Mouse (Mus musculus): Measurements from ENCODE around the gene Ush1g.

Ush1g gene

DNA sequence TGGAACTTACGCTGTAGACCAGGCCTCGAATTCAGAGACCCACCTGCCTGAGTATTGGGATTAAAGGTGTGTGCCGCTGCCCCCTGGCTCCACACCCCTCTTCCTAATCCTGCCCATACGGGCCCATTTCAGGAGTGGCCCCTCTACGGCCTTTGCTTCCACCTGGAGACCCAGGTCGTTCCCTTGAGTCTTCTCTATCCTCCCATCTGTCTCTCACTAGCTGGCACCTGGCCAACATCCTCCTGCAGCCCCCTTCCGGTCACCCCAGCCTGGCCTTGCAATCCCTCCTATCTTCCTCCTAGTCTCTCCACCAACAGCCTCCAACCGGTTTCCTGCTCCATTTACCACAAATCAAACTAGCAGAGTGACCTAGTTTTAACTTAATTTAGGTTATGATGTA, 32.0 kb downstream of the Ush1g start:
- DNase-seq (ENCODE audit: low spot score in 2 of 2): no peak

DNA sequence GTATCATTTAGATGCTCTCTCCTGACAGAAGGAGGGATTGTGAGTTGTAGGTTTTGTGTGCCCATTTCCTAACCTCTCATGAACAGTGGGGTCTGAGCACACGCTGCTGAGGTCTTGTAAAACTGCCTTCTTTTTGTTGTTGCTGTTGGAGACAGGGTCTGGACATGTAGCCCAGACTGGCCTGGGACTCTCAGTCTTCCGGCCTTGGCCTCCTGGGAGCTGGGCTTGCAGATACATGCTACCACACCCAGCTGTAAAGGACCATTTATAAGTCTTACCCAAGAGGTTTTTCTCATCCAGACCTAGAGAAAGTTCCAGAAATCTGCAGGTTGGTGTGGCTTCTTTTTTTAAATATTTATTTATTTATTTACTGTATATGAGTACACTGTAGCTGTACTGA, 33.5 kb downstream of the Ush1g start:
- no peak for DNase-seq (ENCODE audit: low spot score in 2 of 2)

DNA sequence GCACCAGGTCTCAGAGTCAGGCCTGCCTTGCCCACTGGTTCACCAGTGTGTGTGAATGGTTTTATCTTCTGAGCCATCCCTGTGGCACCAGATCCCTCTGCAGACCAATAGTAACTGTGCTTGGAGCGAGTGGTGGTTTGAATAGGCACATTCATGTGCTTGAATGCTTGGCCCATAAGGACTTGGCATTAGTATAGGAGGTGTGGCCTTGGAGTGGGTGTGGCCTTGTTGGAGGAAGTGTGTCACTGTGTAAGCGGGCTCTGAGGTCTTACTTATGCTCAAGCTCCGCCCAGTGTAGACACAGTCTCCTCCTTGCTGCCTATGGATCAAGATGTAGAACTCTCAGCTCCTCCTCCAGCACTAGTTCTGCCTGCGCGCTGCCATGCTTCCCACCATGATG, 34.5 kb downstream of the Ush1g start:
- no peak for DNase-seq (ENCODE audit: low spot score in 2 of 2)

DNA sequence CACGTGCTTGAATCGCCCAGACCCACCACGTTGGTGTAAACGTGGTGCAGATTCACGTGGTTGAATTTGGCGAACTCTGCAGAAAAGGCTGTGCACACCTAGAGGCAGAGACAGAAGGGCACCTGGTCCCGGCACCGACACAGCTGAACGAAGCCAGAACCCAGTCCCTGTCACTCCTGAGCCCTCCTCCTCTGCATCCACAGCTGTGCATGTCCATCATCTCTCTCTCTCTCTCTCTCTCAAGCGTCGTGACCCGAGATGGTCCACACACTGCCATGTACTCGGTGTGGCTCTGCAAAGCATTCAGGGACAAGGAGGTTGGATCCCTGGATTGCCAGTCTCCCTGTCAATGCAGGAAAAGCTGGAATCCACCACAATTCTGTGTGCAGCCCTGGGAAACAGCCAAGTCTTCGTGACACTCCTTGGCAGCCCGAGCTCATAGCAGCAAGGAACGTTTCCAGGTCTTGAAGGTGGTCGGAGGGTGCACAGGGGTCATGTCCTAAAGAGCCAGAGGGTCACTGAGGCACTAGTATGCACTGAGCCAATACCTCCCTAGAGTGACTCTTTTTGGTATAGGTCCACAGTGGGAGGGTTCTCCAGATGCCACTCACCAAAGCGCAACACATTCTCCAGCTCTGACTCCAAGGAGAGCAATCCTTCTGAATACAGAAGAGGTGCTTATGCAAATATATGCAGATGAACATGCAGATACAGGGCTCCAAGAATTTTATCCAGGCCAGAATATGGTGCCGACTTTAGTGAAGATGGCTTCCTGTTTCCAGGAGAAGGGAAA, 35.4 kb downstream of the Ush1g start:
- DNase-seq (ENCODE audit: low spot score in 2 of 2): no peak

DNA sequence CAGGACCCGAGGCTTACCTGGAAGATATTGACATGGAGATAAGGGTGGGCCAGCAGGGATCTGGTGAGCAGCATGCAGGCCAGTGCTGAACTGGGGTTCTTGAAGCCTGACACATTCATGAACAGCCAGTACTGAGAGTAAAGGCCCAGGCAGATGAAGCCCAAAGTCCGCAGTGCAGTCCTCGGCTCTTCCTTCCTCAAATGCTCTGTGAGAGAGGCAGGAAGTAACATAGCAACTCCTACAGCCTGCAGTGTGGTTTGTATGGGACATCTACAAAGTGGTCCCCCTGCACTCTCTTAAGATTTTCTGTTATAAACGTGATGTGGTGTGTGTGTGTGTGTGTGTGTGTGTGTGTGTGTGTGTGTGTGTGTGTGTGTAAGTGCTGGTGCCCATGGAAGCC, 36.6 kb downstream of the Ush1g start:
- DNase-seq (ENCODE audit: low spot score in 2 of 2): no peak

DNA sequence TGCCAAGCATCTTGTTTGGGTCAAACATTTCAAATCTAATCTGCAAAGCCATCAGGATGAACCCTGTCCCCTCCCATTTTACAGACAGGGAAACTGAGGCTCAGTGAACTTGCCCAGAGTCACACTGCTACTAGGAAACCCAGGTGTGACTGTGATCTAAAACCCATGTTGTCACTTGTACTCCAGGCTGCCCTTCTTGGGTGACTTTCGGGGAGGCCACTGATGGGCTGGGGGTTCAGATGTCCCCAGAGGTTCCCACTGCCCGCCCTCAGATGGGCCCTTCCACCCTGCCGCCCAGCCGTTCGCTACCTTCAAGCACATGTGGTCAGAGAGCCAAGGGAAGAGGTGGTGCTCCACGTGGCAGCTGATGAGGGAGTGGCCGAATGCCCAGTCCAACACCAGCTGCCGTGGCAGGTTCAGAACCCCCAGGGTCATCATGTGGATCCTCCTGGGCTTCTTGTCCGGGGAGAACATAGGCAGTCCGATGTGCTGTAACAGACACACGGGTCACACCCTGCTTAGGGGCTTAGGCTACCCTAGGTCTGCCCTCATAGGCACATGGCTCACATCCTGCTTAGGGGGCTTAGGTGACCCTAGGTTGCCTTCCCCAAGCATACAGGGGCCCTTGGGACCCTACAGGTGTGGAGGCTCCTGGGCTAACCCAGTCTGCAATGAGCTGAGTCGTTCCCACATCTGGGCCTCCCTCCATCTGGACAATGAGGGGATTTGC, 37.8 kb downstream of the Ush1g start:
- DNase-seq (ENCODE audit: low spot score in 2 of 2): no peak

DNA sequence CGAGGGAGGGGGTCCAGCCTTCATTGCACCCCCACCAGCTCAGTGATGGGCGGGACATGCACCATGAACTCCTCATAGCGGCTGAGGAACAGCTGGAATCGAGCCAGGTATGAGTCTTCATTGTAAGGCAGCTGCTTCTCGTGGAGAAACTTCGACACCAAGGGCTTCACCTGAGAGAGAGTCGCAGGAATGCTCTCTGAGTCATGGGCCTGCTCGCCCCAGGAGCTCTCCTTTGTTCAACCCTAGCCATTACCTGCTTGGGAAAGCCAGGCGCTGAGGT, 38.4 kb downstream of the Ush1g start:
- no peak for DNase-seq (ENCODE audit: low spot score in 2 of 2)

DNA sequence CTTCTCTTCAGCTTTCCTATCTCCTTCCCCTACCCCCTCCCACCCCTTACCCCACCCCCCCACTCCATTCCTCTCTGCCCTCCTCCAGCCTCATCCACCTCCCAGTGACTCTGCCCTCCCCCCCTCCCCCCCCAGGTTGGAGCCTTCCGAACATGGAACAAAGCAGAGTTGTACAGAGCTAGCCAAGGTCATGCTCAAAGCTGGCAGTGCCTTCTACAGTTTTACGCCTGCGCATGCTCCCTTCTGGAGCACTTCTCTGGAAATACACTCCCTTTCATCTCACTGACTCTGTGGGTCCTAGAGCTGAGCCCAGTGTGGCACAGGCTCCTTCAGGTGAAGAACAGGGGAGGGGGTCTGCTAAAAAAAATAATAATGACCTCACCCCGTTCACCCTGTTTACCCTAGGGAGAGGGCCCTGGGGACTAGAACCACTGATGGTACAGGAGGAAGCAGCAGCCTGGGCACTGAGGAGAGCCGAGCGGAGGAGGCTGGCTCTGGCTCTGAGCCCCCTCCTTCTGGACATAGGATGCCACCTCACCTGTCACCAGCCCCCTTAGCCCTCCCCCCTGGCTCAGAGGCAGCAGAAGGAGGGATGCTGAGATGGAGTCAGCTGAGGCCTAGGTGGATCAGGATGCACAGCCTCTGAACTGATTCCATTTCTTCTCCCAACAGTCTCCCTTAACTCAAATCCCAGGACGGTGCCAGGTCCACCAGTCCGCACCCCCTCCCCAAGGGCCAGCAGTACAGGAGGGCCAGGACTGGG, 38.9 kb downstream of the Ush1g start:
- no peak for DNase-seq (ENCODE audit: low spot score in 2 of 2)

DNA sequence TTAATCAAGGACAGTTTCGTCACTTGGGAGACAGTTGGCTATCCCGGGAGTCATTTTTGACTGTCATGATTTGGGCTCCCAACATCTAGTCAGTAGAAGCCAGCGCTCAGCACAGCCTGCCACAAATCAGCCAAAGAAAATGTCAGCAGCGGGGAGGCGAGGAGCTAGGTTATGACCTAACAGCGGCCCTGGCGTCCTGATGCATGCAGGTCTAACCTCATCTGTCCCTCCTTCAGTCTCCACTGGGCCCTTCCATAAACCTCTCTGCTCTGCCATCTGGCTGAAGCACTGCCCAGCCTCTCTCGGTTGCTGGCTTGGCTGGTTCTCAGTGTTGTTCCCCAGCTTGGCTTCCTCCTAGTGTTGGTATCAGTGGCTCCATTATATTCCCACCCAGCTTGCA, 39.5 kb downstream of the Ush1g start:
- DNase-seq (ENCODE audit: low spot score in 2 of 2): no peak

DNA sequence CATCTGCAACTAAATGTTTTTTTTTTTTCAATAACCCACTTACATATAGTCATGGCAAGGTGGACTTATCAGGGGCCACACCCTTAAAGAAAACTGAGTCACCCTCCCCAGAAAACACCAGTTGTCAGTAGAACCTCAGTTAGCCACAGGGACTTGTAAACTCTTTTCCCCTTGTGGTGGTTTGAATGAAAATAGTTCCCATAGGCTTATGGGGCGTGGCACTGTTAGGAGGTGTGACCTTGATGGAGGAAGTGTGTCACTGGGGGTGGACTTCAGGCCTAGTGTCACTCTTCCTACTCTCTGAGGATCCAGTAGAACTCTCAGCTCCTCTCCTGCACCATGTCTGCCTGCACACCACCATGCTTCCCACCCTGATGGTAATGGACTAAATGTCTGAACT, 42.1 kb downstream of the Ush1g start:
- no peak for DNase-seq (ENCODE audit: low spot score in 2 of 2)

DNA sequence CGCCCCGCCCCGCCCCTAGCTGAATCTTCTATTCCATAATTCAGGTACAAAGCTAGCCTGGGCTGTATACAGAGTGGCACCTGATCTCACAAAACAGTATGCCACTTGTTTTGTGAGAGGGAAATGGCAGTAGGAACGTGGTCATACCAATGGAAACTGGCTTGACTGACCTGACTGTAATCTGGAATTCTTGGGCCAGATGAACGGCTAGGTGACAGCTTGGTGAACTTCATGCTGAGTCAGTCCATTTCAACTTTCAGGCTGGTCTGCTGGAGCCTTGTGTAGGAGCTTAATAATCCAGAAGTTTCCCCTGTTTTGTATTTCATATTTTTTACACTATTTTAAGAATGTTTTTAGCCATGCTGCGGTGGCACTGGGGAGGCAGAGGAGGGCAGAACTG, 43.7 kb downstream of the Ush1g start:
- DNase-seq (ENCODE audit: low spot score in 2 of 2): no peak

DNA sequence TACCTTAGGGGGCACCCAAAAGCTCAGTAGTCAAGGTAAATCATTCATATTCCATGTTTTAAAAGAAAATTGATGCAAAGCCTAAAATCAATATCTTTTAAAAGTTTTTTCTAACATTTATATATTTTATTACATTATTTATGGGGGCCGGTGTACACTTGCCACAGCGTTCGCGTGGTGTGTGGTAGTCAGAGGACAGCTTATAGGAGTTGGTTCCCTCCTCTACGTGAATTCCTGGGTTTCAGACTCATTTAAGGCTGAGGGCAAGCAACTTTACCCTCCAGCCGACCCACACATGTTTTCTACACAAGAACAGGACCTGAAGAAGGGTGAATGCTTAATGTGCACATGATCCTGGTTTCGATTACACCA, 44.3 kb downstream of the Ush1g start:
- no peak for DNase-seq (ENCODE audit: low spot score in 2 of 2)

DNA sequence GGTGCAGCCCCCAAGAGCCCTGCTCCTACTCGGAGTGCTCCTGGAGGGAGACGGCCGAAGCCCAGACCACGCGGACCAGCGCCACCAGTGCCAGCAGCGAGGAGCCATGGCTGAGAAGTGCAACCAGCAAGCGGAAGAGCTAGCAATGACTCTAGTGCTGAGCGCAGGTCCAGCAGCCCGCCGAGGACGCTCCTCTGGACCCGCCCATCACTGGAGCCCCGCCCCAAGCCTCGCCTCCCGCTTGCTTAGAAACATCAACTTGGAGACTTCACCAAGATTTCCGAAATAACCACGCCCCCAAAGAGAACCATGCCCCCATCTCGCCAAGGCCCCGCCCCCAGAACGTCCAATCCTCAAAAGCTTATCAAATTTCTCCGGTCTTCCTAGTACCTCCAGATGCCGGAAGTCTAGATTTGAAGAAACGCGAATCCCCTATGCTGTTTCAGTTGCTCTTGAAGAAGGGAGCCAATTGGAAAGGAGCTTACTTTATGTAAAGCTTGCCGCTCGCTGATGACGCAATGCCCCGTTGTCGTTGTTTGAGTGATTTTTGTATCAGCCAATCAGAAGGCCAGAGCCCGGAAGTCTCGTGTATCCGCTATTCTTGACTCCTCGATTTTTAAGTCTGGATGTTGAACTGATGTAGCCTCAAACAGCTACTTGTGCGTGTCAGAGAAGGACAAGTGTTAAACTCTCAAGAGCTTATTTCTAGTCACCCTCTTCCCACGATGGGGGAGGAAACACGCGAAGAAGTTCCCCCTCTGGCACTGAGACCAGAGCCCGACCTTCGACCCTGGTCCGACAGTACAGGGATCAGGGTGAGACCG, 44.8 kb downstream of the Ush1g start, which contains the start of gene Fdxr:
Gene Fdxr (minus strand): TSS at position 271 of the 824 bp plus-strand sequence.
- DNase-seq (ENCODE audit: low spot score in 2 of 2): peak; percentile 98 to 99

DNA sequence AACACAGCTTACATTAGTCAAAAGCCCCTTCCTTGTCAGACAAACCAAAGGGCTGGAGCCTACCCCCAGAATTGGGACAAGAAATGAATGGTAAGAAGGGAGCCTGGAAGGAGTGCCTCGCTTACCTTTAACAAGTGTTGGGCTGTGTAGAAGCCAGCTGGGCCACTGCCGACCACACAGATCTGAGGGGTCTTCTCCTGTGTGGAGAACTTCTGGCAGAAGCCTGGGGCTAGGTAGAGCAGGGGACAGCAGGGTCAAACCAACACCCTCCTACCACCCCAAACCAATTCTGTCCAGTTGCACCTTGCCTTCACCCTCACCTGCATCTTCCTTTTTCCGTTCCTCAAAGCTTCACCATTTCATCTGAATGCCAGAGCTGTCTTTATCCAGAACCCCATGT, 45.9 kb downstream of the Ush1g start:
- DNase-seq (ENCODE audit: low spot score in 2 of 2): no peak

DNA sequence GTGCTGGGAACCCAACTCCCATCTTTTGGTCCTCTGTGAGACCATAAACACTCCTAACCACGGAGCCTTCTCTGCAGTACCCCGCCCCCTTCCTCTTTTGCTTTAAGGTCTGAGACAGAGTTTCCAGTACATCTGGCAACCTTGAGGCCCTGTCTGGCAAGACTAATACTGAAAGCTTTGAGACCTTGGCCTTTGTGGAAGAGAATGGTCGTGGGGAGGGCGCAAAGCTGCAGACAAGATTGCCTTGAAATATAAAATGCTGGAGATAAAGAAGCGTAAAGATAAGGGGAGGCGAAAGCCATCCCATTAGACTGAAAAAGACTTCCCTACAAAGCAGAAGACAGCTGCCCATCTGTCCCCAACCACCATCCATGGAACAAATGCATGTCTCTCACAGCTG, 46.3 kb downstream of the Ush1g start:
- no peak for DNase-seq (ENCODE audit: low spot score in 2 of 2)

DNA sequence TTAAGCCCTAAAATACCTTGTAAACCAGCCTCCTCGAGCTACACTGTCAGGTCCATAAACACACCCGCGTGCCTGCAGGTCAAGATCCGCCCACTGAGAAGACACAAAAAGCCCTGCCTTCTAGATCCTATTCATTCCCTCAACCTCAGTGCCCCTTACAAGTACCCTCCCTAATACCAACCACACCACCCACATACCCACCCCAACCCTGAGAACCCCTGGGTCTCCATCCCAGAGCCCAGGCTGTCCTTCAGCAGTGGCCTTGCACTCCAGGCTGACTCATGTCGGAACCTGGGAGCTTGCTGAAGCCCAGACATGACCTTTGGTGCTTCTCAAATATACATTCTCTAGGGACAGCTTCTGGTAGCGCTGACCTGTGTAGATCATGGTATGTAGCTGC, 47.1 kb downstream of the Ush1g start:
- no peak for DNase-seq (ENCODE audit: low spot score in 2 of 2)

DNA sequence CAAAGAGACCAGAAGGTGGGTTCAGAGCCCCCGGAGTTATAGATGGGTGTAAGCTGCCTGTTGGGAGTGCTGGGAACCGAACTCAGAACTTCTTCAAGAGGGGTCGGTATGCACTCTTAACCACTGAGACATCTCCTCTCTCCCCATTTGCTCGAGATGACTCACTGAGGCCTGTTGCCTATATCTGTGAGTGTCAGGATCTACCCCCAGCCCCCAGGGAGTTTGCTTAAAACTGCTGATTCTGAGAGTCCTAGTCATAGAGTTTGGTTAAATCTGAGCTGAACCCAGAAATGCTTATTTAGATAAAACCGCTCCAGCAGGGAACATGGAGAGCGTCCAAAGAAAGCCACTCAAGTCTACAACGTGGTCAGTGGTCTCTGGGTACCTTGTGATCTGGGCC, 47.7 kb downstream of the Ush1g start:
- no peak for DNase-seq (ENCODE audit: low spot score in 2 of 2)

DNA sequence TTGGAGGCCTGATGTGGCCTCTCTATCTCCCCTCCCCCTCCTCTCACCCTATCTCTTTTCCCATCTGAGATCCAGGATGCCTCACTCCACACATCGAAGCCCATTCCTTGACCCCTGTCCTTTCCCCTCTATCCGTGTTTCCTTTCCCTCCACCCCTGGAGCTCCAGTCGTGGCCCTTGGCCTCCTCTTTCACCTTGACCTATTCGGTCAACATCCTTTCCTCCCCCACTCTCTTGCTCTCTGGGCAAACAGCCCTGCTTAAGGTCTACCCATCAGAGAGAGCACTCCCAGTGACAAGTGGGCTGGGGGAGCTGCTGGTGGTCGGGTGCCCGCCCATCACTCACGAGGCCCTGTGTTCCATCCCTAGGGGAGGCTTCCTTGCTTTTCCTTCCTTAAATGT, 48.1 kb downstream of the Ush1g start:
- no peak for DNase-seq (ENCODE audit: low spot score in 2 of 2)

DNA sequence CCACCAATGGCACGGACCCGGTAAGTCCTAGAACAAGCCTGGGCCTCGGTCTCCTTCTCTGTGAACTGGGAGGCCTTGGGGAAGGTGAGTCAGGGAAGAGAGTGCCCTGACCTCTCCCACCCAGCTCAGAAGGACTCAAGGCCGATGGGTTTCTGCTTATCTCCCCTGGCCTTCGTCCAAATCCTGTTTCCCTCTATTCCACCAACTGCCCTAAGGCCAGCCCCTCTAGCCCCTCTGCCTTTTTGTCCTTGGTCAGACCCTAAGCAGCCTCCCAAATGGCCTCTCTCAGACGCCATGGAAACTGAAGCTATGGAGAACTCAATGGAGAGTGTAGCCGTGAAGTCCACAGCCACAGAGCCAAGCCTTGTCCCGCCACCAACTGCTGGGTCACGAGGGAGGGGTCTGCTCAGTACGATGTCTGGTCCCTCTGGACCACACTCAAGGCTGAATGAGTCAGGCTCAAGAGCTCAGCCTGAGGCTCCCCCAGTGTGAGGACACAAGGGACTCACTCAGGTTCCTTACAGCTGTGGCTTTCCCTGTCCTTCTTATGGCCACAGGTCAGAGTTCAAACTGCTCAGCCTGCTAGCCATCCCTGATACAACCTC, 48.8 kb downstream of the Ush1g start:
- DNase-seq (ENCODE audit: low spot score in 2 of 2): no peak

DNA sequence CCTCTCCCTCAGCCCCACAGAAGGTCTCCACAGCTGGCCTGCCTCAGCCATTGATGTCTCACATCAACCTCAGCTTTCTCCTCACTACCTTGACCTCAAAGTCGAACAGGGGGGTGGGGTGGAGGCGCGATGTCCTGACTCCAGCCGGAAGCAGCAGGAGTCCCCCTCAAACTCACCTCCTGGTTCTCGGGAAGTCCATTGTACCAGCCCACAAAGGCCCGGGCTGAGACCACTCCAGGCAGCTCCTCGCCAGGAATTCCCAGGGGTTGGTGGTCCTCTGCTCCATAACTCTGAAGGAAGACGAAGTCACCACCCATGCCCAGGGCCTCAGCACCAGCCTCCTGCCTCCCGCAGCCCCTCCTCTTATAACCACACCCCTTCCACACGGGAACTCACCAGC, 50.4 kb downstream of the Ush1g start:
- DNase-seq (ENCODE audit: low spot score in 2 of 2): no peak

DNA sequence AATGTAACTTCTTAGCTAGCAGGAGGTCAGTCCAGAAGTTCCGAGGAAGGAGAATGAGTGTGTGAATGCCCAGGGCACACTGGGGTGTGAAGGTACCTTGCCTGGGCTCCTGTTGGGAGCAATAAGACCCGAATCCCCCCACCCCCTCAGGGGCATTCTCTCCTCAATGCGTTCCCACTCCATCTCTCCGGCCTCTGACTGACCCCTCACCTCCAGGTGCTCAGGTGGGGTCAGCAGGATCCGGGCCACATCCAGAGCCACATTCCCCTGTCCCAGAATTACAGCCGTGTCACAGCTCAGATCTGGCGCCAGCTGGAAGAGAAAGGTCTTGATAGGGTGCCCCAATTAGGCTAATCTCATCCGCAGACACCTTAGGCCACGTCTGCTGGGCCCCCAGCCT, 50.8 kb downstream of the Ush1g start:
- no peak for DNase-seq (ENCODE audit: low spot score in 2 of 2)

Data from right cerebral cortex, adult 2 months (tissue).